Mouse (Mus musculus) cerebellum, postnatal 25 days (tissue): ENCODE measurements around the gene Sema6d.

Experiments
- DNase-seq, 2 experiments: peaks; one replicate each; pipeline ENCODE4 v3.0.0; 2021; ENCODE audit warnings: mixed read lengths in 2 of 2

Sema6d gene

DNA sequence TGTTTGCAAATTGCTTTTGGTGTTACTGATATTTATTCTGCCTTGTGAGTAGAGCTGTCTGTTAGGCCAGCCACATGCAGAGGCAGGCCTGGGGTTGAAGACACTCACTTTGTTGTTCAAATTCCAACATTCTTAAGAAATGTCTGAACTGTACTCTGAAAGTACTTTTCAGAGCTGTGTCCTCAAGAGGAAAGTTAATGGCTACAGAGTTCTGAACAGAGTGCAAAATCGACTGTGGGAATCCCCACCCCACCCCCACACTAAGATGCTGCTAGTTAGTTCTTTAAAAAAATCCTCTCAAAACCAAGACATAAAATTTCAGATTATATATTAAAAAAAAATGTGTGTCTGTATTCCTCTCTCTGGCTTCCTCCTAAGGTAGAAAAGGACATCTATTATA is 86.5 kb downstream of the Sema6d start:
- DNase-seq, result no peak

- DNase-seq, result no peak
Measured at GRCm38 (mm10) chr2:124176711-124177169, 87.0 kb downstream of the Sema6d start.

GRCm38 (mm10) chr2:124189271-124189670 is 99.5 kb downstream of the Sema6d start:
- peak; percentile 20 to 36 for DNase-seq

DNA sequence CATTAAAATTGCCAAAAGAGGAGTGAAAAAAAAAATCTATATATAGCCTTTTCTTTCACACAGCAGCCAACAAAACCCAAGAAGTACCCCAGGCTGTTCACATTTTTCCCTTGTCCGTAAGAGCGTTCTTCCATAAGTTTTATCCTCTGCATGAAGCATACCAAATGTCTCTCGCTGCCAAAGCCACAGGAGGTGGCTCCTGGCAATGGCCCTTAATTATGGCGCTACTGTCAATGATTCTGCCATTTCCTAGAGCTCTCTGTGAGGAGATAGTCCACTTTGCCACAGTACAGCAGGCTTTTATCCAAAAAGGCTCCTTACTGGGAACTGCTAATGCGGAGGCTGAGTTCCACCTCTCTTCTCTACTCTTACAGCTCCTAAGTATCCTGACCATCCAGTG is 104.3 kb downstream of the Sema6d start:
- peak; percentile 46 to 57 for DNase-seq

GRCm38 (mm10) chr2:124201493-124201892 is 111.7 kb downstream of the Sema6d start:
- DNase-seq, result no peak

DNA sequence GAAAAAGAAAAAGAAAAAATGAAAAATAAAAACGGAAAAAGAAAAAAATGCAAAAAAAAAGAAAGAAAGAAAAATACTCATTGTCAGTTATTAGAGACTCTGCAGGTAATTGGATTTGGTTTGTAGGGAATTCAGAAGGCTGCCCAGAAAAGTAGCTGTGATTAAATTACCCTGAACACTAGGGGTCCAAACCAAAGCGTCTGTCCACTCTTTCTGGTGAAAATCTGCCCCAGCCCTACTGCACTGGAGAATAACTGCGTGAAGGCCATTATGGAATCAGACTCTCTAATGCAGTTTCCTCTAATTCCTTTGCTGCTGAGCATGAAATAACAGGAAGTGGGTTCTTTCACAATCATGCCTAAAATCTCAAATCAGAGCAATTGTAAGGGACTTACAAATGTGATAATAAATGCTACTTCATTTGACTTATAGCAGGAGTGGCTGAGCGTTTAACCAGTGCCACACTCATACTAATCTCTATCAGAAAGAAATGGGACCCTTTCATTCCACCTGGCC is 112.8 kb downstream of the Sema6d start:
- DNase-seq, result peak; percentile 27 to 38

- DNase-seq, result no peak
Measured at GRCm38 (mm10) chr2:124205811-124206210, 116.0 kb downstream of the Sema6d start.

- no peak for DNase-seq
Measured at GRCm38 (mm10) chr2:124208251-124208650, 118.5 kb downstream of the Sema6d start.

DNA sequence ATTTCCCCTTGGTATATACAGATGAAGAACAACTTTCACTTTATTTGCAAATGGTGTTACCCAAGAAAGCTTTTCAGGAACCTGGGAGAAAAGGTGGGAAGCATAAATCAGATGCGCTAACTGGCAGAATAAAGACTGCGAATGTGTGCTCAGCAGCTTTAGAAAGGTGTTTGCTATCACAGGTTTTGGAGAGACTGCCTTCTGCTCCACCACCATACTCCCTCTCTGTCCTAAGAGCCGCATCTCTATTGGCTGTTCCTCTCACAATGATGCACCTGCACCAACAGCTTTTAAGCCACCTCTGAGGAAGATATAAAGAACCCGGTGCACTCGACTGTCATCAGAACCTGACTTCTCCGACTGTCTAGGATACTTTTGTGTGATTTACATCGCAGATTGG is 133.8 kb downstream of the Sema6d start:
- DNase-seq, result no peak

GRCm38 (mm10) chr2:124224328-124224727 is 134.6 kb downstream of the Sema6d start:
- no peak for DNase-seq

- DNase-seq, result no peak
Measured at GRCm38 (mm10) chr2:124234636-124235221, 145.0 kb downstream of the Sema6d start.

DNA sequence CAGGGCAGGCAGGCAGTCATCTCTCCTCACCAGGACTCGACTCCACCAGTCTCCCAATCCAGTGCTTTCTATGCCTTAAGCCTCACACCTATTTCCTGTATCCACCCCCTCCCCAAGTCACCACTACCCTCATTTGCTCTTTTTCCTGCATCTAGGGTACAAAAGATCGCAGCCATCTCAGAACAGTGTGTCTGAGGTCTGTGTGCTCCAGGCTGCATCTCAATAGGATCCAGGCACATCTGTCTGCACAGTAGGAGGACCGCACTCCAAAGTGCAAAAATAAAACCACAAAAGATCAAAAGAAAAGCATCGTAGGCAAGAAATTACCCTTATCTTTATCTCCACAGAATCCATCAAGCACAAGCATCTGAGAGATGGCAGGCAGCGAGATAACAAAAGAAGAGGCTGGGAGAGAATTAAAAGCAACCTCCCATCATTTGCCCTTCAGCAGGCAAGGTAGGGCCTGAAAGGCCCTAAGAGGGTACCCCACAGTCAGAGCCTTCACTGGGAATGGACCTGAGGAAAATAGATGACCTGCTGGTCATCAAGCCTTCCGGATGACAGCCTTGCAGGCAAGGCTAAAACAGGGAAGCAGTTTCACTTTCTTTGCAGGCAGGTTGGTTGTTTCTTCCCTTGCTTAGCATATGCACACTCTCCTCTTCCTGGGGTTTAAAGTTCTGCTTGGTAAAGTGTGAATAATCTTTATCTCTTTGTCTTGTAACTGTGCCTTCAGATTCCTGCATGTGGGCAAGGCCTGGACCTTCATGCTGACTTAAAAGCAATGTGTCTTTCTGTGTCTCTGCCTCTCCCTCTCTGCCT is 145.7 kb downstream of the Sema6d start:
- DNase-seq, result no peak

- DNase-seq, result no peak
Measured at GRCm38 (mm10) chr2:124236831-124237230, 147.1 kb downstream of the Sema6d start.

- no peak for DNase-seq
Measured at GRCm38 (mm10) chr2:124243608-124244007, 153.8 kb downstream of the Sema6d start.

DNA sequence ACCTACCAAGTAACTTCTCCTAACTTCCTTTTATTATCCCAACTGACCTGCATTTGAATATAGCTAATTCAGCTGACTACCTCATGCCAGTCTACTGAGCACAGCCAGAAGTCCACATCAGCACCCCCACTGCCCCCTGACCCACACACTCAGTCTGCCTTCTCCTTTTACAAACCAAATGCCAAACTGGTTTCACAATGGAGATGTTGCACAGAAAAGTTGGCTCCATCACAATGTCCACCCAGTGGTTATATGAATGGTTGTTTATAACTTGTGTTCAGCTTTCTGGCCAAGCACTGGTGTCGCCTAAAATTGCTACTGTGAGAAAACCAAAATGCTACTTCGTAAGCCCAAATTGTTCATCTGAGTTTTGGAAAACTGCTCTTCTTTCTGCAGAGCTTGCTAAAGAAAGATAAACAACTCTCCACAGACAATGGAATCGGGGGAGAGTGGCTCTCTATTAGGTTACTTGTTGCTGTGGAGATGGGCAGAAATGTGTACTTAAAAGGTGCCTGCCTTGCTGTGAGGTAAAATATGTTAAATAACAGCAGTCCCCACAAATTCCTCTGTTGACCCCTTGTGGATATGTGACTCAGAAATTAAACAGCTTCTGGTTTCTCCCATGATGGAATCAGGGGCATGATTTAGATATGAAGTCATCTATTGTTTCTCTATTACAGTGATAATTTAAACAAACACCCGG is 154.9 kb downstream of the Sema6d start:
- no peak for DNase-seq

DNA sequence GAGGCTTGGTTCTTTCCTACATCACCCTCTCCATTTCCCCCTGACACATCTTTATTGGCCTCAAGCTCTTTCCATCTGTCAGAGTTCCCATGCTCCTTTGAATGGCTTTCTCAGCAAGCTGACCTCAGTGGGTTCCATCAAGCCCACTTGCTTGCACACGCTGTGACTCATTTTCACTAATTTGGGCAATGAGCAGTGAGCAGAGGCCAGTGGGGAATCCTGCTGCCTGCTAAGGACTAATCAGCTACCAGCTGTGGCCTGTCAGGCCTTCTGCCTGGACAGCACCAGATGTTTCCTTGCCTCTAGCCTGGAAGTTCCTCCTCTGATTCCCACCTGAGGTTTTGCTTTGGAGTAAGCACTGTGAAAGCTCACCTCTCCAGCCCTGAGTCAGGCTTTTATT is 168.3 kb downstream of the Sema6d start:
- no peak for DNase-seq

DNA sequence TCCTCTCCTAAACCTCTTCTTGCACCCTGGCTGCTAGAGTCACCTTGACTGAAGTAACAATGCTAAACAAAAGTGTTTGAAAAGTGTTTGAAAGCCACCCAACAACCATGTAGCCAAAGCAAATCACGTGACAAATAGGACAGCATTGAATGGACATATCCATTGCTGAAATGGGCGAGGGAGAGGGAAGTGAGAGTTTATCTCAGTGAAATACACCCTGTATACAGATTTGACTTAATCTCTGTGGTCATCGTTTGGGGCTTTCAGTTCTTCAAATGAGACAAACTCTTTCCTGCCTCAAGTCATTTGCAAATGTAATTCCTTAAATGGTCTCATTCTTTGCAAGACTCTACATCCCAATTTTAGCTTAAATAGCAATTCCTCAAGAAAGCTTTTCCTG is 174.5 kb downstream of the Sema6d start:
- no peak for DNase-seq

GRCm38 (mm10) chr2:124271156-124271555 is 181.4 kb downstream of the Sema6d start:
- DNase-seq, result no peak

DNA sequence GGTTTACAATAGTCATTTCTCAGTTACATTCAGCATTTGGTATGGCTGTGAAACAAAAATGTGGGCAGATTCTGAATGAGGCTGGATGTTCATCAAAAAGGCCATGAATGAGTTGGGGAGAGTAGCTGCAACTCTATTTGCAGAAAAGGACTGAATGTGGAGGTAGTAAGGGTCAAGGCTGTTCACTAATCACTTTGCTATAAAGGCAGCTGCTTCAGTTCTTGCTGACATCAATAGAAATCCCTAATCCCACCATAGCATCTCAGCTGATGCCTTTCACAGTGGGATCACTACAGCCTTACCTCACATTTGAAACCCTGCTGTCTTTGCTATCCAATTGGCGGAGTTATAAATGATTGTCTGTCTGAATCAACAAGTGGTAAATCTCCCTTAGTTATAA is 187.7 kb downstream of the Sema6d start:
- no peak for DNase-seq

GRCm38 (mm10) chr2:124285109-124285508 is 195.3 kb downstream of the Sema6d start:
- no peak for DNase-seq

DNA sequence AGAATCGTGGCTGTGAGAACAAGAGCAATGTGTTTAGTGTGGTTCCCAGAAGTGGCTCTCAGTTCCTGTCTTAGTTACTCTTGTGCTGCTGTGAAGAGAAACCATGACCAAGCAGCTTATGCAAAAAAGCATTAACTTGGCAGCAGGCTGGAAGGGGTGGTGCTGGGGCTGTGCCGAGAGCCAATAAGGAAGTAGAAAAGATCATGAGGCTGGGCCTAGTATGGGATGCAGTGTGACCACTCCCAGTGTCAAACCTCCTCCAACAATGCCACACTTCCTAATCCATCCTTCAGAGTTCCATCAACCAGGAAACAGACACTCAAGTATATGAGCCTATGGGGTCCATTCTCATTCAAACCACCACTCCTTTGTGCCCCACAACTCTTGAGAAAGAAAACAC is 199.6 kb downstream of the Sema6d start:
- no peak for DNase-seq

GRCm38 (mm10) chr2:124291145-124291544 is 201.4 kb downstream of the Sema6d start:
- DNase-seq, result no peak

- DNase-seq, result no peak
Measured at GRCm38 (mm10) chr2:124293601-124294000, 203.8 kb downstream of the Sema6d start.

GRCm38 (mm10) chr2:124298351-124298750 is 208.6 kb downstream of the Sema6d start:
- DNase-seq, result peak; percentile 58 to 75
